Mouse (Mus musculus): Measurements from ENCODE around the gene Scly. TPM values are rescaled to one million over a fixed set of nuclear protein-coding genes. Genes with fewer than 3 reads are reported as not detected.

Scly gene
- total RNA-seq, 1 experiment, result 12.0 TPM

DNA sequence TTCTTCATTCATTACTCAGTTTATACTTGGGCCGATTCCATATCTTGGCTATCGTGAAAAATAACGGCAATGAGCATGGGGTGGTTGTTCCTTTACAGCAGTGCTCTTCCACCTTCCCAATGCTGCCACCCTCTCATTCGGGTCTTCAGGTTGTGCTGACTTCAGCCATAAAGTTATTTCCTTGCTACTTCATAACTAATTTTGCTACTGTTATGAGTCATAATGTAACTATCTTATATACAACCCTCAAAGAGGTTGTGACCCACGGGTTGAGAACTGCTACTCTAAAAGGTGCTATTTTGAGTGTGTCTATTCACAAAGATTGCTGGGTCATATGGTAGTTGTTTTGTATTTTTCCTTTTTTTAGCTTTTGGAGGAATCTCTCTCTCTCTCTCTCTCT is 38.3 kb upstream of the Scly start:
- Histone ChIP-seq H3K9me3 (ENCODE audit: control insufficient read depth, insufficient read depth, low read depth, low read length) (no peaks in the 10 kb centered on the region), H3K4me3 (ENCODE audit: insufficient read depth in 1 of 2, low read depth in 1 of 2, low read length in 2 of 2, poor library complexity in 1 of 2, severe bottlenecking in 1 of 2) (no peak overlapping the region), H3K27ac (ENCODE audit: insufficient read depth, low read depth, low read length, poor library complexity, severe bottlenecking) (no peak overlapping the region), H3K9ac (ENCODE audit: insufficient read depth, low read depth, low read length, poor library complexity, severe bottlenecking) (no peak overlapping the region), H3K4me1 (ENCODE audit: control insufficient read depth in 2 of 2, insufficient read depth in 2 of 2, low read length in 2 of 2, poor library complexity in 1 of 2) (no peaks in the 10 kb centered on the region), H3K36me3 (ENCODE audit: control insufficient read depth, insufficient read depth, low read length, poor library complexity, severe bottlenecking) (peaks cover 2% of the 10 kb centered on the region; the same call in 1 of the 2 replicates)
- no peak for TF ChIP-seq ZC3H11A (IDR thresholded peaks at IDR 0.05; ENCODE audit: borderline replicate concordance, low read depth, low read length)
- no peak for TF ChIP-seq HCFC1 (IDR thresholded peaks at IDR 0.05; ENCODE audit: borderline replicate concordance, insufficient read depth, low read length)
- no peak for TF ChIP-seq CHD2 (IDR thresholded peaks at IDR 0.05; ENCODE audit: low read depth, low read length)
- TF ChIP-seq MAFK (IDR thresholded peaks at IDR 0.05; ENCODE audit: insufficient read depth, low read depth, low read length), result no peak
- TF ChIP-seq ZNF384 (IDR thresholded peaks at IDR 0.05; ENCODE audit: low read depth, low read length), result no peak
- no peak for DNase-seq (ENCODE audit: low read depth, low spot score)
- in situ Hi-C loops (cut with MboI; ENCODE audit: low sequenced_read_pairs in 2 of 2, unreplicated experiment in 2 of 2), result no loop called here

DNA sequence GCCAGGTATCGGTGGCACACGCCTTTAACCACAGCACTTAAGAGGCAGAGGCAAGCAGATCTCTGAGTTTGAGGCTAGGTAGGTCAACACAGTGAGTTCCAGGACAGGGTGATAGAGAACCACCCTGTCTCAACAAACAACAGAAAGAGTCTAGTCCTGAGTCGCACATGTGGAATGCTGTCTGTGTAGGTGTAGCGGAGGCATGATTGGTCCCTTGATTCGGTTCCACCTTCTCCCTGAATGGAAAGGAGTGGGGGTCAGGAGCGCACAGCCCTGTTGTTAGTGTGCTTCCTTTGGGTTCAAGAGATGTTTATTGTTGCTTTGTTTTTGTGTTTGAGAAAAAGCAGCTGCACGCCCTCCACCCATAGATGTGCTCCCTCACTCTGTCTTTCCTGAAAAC is 35.6 kb upstream of the Scly start:
- TF ChIP-seq ZC3H11A (IDR thresholded peaks at IDR 0.05; ENCODE audit: borderline replicate concordance, low read depth, low read length) (no peak), MAFK (IDR thresholded peaks at IDR 0.05; ENCODE audit: insufficient read depth, low read depth, low read length) (no peak), ZNF384 (IDR thresholded peaks at IDR 0.05; ENCODE audit: low read depth, low read length) (no peak), CHD2 (IDR thresholded peaks at IDR 0.05; ENCODE audit: low read depth, low read length) (no peak), HCFC1 (IDR thresholded peaks at IDR 0.05; ENCODE audit: borderline replicate concordance, insufficient read depth, low read length) (no peak)
- DNase-seq (ENCODE audit: low read depth, low spot score), result no peak
- in situ Hi-C loops (cut with MboI; ENCODE audit: low sequenced_read_pairs in 2 of 2, unreplicated experiment in 2 of 2), result no loop called here

DNA sequence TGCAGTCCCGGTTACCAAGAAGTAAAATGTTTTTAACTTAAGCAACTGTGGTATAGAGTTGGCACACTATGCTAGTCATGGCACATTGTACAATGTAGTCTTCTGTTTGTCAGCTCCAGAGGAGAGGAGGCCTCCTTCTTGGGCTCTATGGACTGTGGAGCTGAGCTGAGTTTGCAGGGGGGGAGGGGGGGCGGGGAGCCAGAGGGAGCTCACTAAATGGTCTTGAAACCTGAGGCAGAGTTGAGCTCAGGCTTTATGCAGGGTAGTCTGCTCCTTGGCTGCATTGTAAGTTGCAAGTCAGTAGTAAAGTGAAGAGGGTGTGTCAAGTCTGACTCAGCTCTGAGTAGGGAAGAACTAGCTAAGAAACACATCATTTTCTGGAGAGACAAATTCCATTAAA is 25.9 kb upstream of the Scly start:
- Histone ChIP-seq H3K9ac (ENCODE audit: insufficient read depth, low read depth, low read length, poor library complexity, severe bottlenecking) (no peak overlapping the region), H3K27ac (ENCODE audit: insufficient read depth, low read depth, low read length, poor library complexity, severe bottlenecking) (no peak overlapping the region), H3K9me3 (ENCODE audit: control insufficient read depth, insufficient read depth, low read depth, low read length) (no peaks in the 10 kb centered on the region), H3K4me3 (ENCODE audit: insufficient read depth in 1 of 2, low read depth in 1 of 2, low read length in 2 of 2, poor library complexity in 1 of 2, severe bottlenecking in 1 of 2) (no peak overlapping the region), H3K36me3 (ENCODE audit: control insufficient read depth, insufficient read depth, low read length, poor library complexity, severe bottlenecking) (peaks cover 9% of the 10 kb centered on the region), H3K4me1 (ENCODE audit: control insufficient read depth in 2 of 2, insufficient read depth in 2 of 2, low read length in 2 of 2, poor library complexity in 1 of 2) (no peaks in the 10 kb centered on the region)
- DNase-seq (ENCODE audit: low read depth, low spot score), result no peak
- TF ChIP-seq MAFK (IDR thresholded peaks at IDR 0.05; ENCODE audit: insufficient read depth, low read depth, low read length), result no peak
- no peak for TF ChIP-seq CHD2 (IDR thresholded peaks at IDR 0.05; ENCODE audit: low read depth, low read length)
- TF ChIP-seq ZNF384 (IDR thresholded peaks at IDR 0.05; ENCODE audit: low read depth, low read length), result no peak
- TF ChIP-seq ZC3H11A (IDR thresholded peaks at IDR 0.05; ENCODE audit: borderline replicate concordance, low read depth, low read length), result no peak
- no peak for TF ChIP-seq HCFC1 (IDR thresholded peaks at IDR 0.05; ENCODE audit: borderline replicate concordance, insufficient read depth, low read length)
- in situ Hi-C loops (cut with MboI; ENCODE audit: low sequenced_read_pairs in 2 of 2, unreplicated experiment in 2 of 2), result no loop called here

More for the DNA sequence above, 35.6 kb upstream of the Scly start:
- peaks cover 2% of the 10 kb centered on the region; the same call in 1 of the 2 replicates for H3K36me3 ChIP-seq (ENCODE audit: control insufficient read depth, insufficient read depth, low read length, poor library complexity, severe bottlenecking)
- H3K4me3 ChIP-seq (ENCODE audit: insufficient read depth in 1 of 2, low read depth in 1 of 2, low read length in 2 of 2, poor library complexity in 1 of 2, severe bottlenecking in 1 of 2), result no peak overlapping the region
- H3K4me1 ChIP-seq (ENCODE audit: control insufficient read depth in 2 of 2, insufficient read depth in 2 of 2, low read length in 2 of 2, poor library complexity in 1 of 2), result no peaks in the 10 kb centered on the region
- H3K9me3 ChIP-seq (ENCODE audit: control insufficient read depth, insufficient read depth, low read depth, low read length), result no peaks in the 10 kb centered on the region
- no peak overlapping the region for H3K9ac ChIP-seq (ENCODE audit: insufficient read depth, low read depth, low read length, poor library complexity, severe bottlenecking)
- H3K27ac ChIP-seq (ENCODE audit: insufficient read depth, low read depth, low read length, poor library complexity, severe bottlenecking), result no peak overlapping the region

DNA sequence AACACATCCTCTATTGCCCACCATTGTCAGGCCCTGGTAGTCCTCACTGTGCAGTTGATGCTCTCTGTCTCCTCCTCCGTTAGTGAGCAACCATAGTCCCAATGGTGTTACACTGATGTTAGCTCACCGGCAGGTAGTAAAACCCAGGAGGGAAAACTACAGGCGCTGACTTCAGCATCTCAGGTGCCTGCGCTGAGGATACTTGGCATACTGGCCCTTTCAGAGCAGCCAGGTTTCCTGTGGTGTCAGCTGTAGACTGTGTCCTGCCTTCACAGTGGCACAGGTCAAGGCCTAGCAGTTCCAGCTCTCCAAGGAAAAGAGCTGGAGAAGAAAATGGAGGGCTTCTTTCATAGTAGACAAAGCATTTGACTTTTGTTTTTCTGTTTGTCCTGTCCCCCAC is 21.6 kb upstream of the Scly start:
- in situ Hi-C loops (cut with MboI; ENCODE audit: low sequenced_read_pairs in 2 of 2, unreplicated experiment in 2 of 2), result no loop called here
- Histone ChIP-seq H3K9me3 (ENCODE audit: control insufficient read depth, insufficient read depth, low read depth, low read length) (no peaks in the 10 kb centered on the region), H3K27ac (ENCODE audit: insufficient read depth, low read depth, low read length, poor library complexity, severe bottlenecking) (no peak overlapping the region), H3K9ac (ENCODE audit: insufficient read depth, low read depth, low read length, poor library complexity, severe bottlenecking) (no peak overlapping the region), H3K4me1 (ENCODE audit: control insufficient read depth in 2 of 2, insufficient read depth in 2 of 2, low read length in 2 of 2, poor library complexity in 1 of 2) (no peaks in the 10 kb centered on the region), H3K4me3 (ENCODE audit: insufficient read depth in 1 of 2, low read depth in 1 of 2, low read length in 2 of 2, poor library complexity in 1 of 2, severe bottlenecking in 1 of 2) (no peak overlapping the region), H3K36me3 (ENCODE audit: control insufficient read depth, insufficient read depth, low read length, poor library complexity, severe bottlenecking) (peaks cover 18% of the 10 kb centered on the region)
- TF ChIP-seq ZC3H11A (IDR thresholded peaks at IDR 0.05; ENCODE audit: borderline replicate concordance, low read depth, low read length), result no peak
- TF ChIP-seq ZNF384 (IDR thresholded peaks at IDR 0.05; ENCODE audit: low read depth, low read length), result no peak
- no peak for TF ChIP-seq CHD2 (IDR thresholded peaks at IDR 0.05; ENCODE audit: low read depth, low read length)
- no peak for TF ChIP-seq HCFC1 (IDR thresholded peaks at IDR 0.05; ENCODE audit: borderline replicate concordance, insufficient read depth, low read length)
- TF ChIP-seq MAFK (IDR thresholded peaks at IDR 0.05; ENCODE audit: insufficient read depth, low read depth, low read length), result no peak
- DNase-seq (ENCODE audit: low read depth, low spot score), result no peak

DNA sequence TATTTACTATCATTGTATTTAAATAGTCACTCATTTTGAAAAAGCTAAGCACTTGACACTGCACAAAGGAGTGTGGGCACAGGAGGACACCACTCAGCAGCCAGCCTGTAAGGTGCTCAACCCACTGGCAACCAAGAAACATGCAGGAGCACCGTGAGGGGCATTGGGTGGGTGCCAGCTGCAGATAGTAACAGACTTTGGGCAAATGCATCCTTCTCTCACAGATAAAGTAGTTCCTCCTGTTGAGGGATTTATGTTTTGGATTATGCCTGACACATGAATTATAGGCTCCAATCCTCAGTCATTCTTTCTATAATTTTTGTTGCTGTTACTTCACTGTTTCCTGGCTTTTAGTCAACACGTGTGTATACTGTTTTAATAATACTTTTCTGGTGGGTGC is 20.7 kb upstream of the Scly start:
- Histone ChIP-seq H3K4me1 (ENCODE audit: control insufficient read depth in 2 of 2, insufficient read depth in 2 of 2, low read length in 2 of 2, poor library complexity in 1 of 2) (no peaks in the 10 kb centered on the region), H3K9me3 (ENCODE audit: control insufficient read depth, insufficient read depth, low read depth, low read length) (no peaks in the 10 kb centered on the region), H3K36me3 (ENCODE audit: control insufficient read depth, insufficient read depth, low read length, poor library complexity, severe bottlenecking) (peaks cover 18% of the 10 kb centered on the region), H3K4me3 (ENCODE audit: insufficient read depth in 1 of 2, low read depth in 1 of 2, low read length in 2 of 2, poor library complexity in 1 of 2, severe bottlenecking in 1 of 2) (no peak overlapping the region), H3K9ac (ENCODE audit: insufficient read depth, low read depth, low read length, poor library complexity, severe bottlenecking) (no peak overlapping the region), H3K27ac (ENCODE audit: insufficient read depth, low read depth, low read length, poor library complexity, severe bottlenecking) (no peak overlapping the region)
- DNase-seq (ENCODE audit: low read depth, low spot score), result no peak
- TF ChIP-seq ZC3H11A (IDR thresholded peaks at IDR 0.05; ENCODE audit: borderline replicate concordance, low read depth, low read length), result no peak
- TF ChIP-seq CHD2 (IDR thresholded peaks at IDR 0.05; ENCODE audit: low read depth, low read length), result no peak
- no peak for TF ChIP-seq ZNF384 (IDR thresholded peaks at IDR 0.05; ENCODE audit: low read depth, low read length)
- in situ Hi-C loops (cut with MboI; ENCODE audit: low sequenced_read_pairs in 2 of 2, unreplicated experiment in 2 of 2), result no loop called here
